Mouse (Mus musculus): ENCODE data around the gene B4galnt2. TPM values are rescaled to one million over a fixed set of nuclear protein-coding genes. Genes with fewer than 3 reads are reported as not detected.
"Not testable (repeated sequence)": the region's sequence is repeated elsewhere in the genome, so short reads cannot be mapped to it uniquely, and the experiment has no call there.

B4galnt2 gene
- total RNA-seq (2022): not detected

DNA sequence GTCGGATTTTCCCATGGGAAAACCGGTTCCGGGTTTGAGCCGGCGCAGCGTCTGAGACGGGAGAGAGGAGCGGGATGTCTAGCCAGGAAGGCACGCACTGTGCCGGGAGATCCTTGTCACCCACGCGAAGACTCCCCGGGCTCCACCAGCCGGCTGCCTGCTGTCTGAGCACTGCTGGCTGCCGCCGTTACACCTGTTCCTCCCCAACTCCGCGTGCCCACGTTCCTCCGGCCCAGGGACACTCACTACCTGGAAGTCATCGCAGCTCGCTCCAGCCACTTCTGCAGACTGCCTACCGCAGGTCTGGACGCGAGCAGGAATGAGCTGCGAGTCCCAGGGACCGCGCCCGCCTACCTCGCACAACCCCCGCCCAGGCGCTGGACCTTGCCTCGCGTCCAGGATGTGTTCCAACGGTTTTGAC is at the start of gene B4galnt2:
Gene B4galnt2 (minus strand): TSS at position 321 of the 421 bp plus-strand sequence.
- no peak for DNase-seq

GRCm38 (mm10) chr11:95963304-95963703 is 48.6 kb upstream of the B4galnt2 start:
- DNase-seq: no peak

DNA sequence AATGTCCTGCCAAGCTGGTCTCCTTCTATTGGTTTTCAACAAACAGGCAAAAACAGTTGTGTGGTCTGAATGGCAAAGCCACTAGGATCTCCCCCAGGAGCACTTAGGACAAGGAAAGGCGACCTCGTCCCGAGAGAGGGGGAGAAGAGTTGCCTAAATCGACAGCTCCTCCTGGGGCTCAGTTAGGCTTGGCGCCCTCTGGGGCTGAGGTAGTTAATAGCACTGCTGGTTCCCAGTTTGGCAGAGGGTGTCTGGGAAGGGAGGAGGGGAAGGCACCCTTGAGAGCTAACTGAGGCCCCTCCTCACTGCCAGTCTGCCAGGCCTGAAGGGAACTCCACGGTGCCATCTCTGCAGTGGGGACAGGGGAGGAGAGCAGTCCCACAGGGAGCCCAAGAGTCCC is 44.5 kb upstream of the B4galnt2 start:
- no peak for DNase-seq

GRCm38 (mm10) chr11:95958251-95958650 is 43.6 kb upstream of the B4galnt2 start:
- no peak for DNase-seq

DNA sequence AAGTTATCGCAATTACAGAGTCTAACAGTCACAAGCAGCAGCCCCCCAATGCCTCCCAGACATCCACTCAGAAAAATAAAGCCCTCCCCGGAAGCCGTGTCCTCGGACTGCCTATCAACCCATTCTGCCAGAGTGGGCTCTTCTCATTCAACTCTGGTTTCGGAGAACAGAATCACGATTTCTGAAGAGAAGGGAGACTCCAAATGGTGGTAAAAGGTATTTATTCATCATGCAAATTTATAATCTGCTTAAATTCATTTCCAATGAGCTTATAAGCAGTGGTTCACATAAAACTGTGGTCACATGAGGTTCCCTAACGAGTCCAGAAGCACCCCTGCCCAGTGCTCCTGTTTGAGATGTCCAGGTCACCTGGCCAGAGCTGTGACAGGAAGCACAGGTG is 42.7 kb upstream of the B4galnt2 start:
- no peak for DNase-seq

DNA sequence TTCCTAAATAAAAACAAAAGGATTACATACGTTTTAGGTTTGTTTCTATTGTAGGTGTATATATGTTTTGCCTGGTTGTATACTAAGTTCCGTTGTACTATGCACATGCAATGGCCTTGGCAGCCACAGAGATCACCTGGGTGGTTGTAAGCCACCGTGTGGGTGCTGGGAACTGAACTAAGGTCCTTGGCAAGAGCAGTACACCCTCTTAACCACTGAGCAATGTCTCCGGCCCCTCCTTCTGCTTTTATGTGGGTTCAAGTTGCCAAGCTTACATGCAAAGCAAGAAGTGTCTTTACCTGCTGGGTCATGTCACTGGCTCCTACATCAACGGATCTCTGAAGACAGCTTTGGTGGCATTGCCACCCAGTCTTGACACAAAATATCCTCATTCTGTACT is 38.6 kb upstream of the B4galnt2 start:
- no peak for DNase-seq

- DNase-seq: no peak
These were observed 31.3 kb upstream of the B4galnt2 start for GRCm38 (mm10) chr11:95945838-95946472.

DNA sequence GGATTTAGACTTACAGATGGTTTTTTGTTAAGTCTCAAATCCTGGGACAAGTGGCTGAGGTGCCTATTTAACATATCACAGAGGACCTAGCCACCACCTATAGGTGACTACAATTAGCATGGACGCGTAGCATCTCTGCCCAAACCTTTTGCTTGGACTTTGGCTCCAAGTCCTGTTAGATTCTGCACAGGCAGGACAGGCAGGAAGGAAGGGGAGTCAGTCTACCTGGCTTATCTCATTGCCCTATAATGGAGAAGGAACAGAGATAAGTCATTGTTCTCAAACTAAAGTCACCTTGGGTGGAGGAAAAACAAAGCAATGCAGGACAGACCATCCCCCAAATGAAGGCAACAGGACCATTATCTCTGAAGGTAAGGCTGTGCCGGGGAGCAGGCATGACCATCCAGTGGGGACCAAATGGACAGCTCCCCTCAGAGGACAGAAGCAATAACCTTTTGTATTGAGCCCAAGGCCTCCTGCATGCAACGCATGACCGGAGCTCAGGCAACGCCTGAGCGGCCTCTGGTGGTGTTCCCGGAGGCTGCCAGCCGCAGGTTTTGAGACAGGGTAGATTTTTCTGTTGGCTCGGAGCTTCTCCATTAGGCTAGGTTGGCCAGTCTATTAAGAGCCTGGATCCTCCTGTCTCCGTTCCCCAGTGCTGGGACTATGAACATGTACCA is 25.3 kb upstream of the B4galnt2 start:
- no peak for DNase-seq

DNA sequence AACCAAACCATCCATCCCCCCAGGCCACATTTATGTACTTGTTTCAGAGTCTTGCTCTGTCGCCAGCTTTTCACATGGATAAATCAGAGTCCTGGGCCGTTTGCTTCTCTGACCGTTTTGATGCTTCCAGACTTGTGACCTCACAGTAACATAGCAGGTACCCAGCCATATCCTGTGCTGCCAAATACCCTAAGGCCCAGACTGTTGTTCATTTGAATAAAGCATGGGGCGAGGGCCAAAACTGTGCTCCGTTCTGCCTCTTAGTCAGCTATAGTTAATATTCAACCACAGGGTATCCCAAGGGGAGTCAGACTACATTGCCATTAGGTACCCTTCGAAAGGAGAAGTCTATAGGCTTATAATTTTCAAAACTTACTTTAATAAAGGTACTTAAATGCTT is 21.7 kb upstream of the B4galnt2 start:
- DNase-seq: no peak

- not testable (repeated sequence) for DNase-seq
These were observed 17.5 kb upstream of the B4galnt2 start for GRCm38 (mm10) chr11:95932168-95932567.

DNA sequence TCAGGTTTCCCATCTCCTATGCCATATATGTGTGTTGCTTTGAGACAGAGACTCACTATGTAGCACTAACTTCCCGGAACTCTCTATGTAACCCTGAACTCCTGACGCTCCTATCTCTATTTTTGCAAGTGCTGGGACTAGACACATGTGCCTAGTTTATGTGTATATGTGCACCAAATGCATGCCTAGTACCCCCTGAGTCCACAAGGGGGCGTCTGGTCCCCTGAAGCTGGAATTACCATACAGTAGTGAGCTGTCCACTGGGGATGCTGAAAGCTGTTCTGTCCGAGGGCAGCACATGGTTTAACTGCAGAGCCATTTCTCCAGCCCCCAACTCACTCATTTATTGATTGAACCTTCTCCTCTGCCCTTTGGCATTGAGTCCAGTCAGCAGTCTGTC is 11.7 kb upstream of the B4galnt2 start:
- DNase-seq: no peak

- DNase-seq: no peak
These were observed 11.3 kb upstream of the B4galnt2 start for GRCm38 (mm10) chr11:95925976-95926375.

DNA sequence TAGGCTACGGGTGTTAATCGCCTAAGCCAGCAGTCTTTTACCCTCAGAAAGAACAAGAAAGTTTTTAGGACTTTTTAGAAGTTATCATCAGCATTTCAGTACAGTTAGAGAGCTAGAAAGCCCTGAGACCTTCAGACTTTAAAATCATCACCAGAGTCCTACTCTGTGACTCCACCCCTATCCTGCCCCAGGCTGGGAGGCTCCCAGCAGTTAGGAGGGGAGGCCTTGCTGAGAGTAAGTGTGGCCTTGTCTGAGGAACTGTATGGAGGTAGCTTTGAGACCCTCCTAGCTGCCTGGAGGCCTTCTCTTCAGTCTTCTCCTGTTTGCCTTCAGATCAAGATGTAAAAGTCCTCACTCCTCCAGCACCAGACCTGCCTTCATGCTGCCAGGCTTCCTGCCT is 9.5 kb upstream of the B4galnt2 start:
- DNase-seq: no peak

DNA sequence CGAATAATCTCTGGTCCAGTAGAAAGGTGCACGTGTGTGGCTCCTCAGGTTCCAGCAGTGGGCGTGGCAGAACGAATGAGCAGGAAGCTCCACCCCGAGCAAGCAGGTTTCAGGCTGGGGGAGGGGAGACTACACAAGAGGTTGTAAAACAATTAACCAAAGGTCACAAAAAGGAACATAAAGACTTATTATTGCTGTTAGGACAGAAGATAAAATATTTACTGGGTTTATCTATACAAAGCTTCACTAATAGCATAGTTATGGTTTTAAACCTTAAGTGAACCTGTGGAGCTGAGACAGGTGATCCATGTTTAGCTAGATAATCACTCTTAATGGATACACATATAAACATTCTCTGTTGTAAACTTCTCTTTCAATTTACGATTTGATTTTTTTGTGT is 8.8 kb upstream of the B4galnt2 start:
- not testable (repeated sequence) for DNase-seq

DNA sequence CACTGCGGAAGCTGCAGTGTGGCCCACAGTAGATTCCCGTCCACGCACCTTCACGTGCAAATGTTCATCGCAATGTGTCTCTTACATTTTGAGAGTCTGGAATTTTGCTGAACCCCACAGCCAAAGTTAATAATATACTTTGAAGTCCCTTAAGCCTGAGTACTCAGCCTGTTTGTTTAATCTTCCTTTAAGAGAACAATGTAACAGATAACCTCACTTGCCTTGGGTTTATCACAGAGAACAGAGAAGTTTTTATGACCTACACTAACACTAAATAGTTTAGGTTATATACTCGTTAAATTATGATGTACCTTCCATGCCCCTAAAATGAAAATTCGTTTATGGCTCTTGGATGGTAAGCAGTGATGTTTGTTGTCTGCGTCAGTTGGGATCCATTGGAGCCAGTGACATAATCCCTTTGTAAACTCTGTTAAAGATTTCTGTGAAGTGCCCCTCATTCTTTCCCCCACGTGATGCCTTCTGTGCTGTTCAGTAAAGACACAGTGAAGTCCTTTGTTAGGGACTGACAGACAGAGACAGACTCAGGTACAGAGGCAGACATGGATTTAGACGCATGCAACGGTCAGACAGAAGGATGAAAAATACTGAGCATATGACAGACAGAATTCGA is 7.4 kb upstream of the B4galnt2 start:
- no peak for DNase-seq

GRCm38 (mm10) chr11:95916426-95916825 is 1.7 kb upstream of the B4galnt2 start:
- no peak for DNase-seq

DNA sequence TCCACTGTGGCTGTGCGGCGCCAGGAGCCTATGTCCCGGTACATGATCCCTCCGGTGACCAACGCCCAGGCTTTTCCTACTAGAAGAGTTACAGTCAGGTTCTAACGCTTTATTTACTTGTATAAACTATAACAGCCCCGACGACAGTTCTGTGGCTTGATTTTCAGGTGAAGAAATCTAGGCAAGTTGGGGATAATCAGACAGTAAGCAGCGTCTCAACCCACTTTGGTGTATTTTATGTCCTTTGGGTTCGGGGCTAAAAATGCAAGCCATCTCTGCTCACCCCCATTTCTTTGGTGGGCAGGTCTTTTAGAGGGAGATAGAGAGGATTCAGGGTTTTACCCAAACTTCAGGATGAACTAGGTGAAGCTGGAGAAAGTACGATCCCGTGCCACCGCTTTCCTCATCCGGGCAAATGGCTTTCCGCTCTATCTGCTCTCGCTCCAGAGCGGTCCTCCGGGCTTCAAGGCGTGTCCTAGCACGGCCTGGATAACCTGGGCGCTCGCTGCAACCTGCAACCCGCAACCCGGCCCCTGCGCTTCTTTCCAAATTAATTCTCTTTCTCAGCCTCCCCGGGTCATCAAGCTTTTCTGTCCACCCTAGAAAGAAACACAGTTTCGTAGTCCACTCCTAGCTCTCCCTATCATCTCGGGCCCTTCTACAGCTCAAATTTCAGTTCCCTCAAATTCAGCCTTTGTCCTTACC is 467 bp upstream of the B4galnt2 start:
- DNase-seq: no peak

- DNase-seq: no peak
These were observed 628 bp downstream of the B4galnt2 start for GRCm38 (mm10) chr11:95913959-95914566.

DNA sequence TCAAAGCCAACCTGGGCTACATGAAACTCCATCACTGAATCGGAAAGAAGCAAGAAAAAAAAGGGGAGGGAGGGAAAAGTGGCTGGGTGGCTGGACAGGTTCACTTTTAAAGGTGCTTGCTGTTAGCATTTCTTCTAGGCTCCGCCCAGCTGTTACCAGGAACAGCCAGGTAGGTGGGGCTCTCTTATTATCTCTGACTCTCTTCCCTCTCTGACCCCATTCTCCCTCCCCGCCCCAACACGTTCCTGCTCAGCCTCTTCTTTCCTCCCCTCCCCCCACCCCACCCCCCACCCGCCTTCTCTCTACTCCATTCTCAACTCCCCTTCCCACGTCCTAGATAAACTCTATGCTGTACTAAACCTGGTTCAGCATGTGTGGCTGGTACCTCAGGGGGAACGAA is 3.1 kb downstream of the B4galnt2 start:
- no peak for DNase-seq

DNA sequence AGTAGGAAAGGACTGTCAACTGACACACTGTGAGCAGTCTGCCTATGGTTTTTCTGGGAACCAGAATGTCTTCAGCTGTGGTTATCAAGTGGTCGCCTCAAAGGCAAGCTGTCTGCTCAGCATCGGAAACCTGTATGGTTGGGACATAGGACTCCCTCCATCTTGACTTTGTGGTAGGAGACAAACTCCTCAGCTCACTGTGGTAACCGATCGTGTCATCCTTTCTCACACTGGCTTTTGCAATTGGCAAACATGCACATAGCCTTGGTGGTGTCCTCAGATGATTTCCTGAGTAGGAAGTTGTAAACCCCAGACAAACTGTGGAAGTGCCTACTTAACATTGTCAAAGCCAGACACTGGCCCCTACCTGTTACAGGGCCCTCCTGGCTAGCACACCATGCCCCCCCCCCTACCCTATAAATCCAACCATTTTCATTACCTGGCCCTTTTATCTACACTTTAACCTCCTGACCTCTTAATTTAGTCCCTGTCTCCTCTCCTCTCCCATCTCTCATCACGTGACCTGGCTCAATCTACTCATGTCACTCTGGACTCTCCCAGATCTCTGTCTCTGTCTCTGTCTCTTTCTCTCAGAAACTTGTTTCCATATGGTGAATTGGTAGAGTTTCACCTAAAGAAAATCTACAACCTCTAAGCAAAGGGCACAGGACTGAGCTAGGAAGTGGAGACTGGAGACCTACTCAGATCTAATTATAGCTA is 6.7 kb downstream of the B4galnt2 start:
- DNase-seq: no peak

GRCm38 (mm10) chr11:95904290-95904689 is 10.4 kb downstream of the B4galnt2 start:
- no peak for DNase-seq

Measured in adrenal gland, adult 8-10 months (tissue).